Mouse (Mus musculus) heart, adult 2 months (tissue): Measurements from ENCODE around the gene Rgs2. TPM values are rescaled to one million over a fixed set of nuclear protein-coding genes. Genes with fewer than 3 reads are reported as not detected.

ENCODE experiments used
- DNase-seq, 2 experiments: peaks; one replicate each; pipeline ENCODE4 v3.0.0; 2021
- H3K27ac ChIP-seq: fragments of 200-600 bp; 2 replicates; pipeline ENCODE4 v1.8.1; 2022
- H3K27me3 ChIP-seq: fragments of 200-500 bp; 2 replicates; pipeline ENCODE4 v1.6.1; 2012; ENCODE audit warnings: mild to moderate bottlenecking, low read length, inconsistent platforms, mixed read lengths; ENCODE audit not compliant: control insufficient read depth, insufficient read depth
- H3K36me3 ChIP-seq: fragments of 200-500 bp; 2 replicates; pipeline ENCODE4 v1.6.1; 2012; ENCODE audit warnings: low read length, inconsistent platforms; ENCODE audit not compliant: control insufficient read depth, insufficient read depth
- H3K4me1 ChIP-seq: fragments of 200-500 bp; 2 replicates; pipeline ENCODE4 v1.6.1; 2011; ENCODE audit warnings: low read length; ENCODE audit not compliant: control insufficient read depth, insufficient read depth
- H3K4me3 ChIP-seq: fragments of 200-600 bp; 2 replicates; pipeline ENCODE4 v1.8.1; 2022
- H3K79me2 ChIP-seq: fragments of 200-500 bp; replicated peaks from 2 replicates; pipeline ENCODE4 v1.6.1; 2012; ENCODE audit warnings: mild to moderate bottlenecking, inconsistent platforms, low read length, moderate library complexity, mixed read lengths; ENCODE audit not compliant: control insufficient read depth, insufficient read depth
- H3K9ac ChIP-seq: fragments of 200-500 bp; 2 replicates; pipeline ENCODE4 v1.6.1; 2012; ENCODE audit warnings: low read depth, mild to moderate bottlenecking, control low read depth, inconsistent platforms, low read length, mixed read lengths
- CTCF ChIP-seq: fragments of 200-600 bp; IDR thresholded peaks from 2 replicates; pipeline ENCODE4 v1.8.1; 2022; ENCODE audit warnings: antibody characterized with exemption, mild to moderate bottlenecking, moderate library complexity
- EP300 ChIP-seq: fragments of 200-500 bp; IDR thresholded peaks from 2 replicates; pipeline ENCODE4 v1.6.1; 2011; ENCODE audit warnings: low read depth, low read length, control low read depth; ENCODE audit not compliant: insufficient read depth
- POLR2A ChIP-seq: fragments of 200-500 bp; IDR thresholded peaks from 2 replicates; pipeline ENCODE4 v1.6.1; 2011; ENCODE audit warnings: mild to moderate bottlenecking, low read depth, low read length, control low read depth; ENCODE audit not compliant: insufficient read depth
- WGBS: fragments of 180-500 bp; shearing (Covaris S2); methylation state at CpG from one replicate; pipeline ENCODE4 v1.1.7; 2018; 5-methylcytosine and 5-hydroxymethylcytosine counted together
- intact Hi-C: fragments of 180-260 bp; cut with DNase I; formaldehyde crosslinking; loops from one replicate; pipeline ENCODE4 v1.15.1; 2025
- polyA plus RNA-seq: library from polyadenylated mRNA; depleted of rRNA; stranded (reverse); fragments of >200 nt; gene quantifications from 2 replicates; pipeline ENCODE4 v1.2.3, GENCODE M21; 2012; rRNA removed
- total RNA-seq, 2 experiments: library from RNA; stranded (reverse); gene quantifications; 2 replicates each; pipeline ENCODE4 v1.2.3; 2021

The Rgs2 gene
- total and polyA plus RNA-seq, 3 experiments: 7.7 to 59.2 (median 43.7) TPM

DNA sequence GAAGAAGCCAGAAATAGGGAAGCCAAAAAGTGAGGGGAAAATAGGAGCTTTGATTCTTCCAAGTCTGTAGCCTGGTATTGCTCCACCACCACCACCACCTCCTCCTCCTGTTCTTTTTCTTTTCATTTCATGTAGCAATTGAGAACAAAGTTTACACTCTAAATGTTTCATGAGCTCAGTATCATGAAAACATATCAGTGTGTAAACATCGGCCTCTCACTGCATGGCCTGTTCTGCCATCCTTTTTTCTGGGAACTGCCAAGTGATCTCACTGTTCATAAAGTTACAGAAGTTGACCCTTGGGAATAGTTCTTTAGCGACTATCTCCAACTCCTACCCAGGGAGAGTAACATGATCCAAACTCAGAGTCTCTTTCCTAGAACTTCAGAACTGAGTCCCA is 51.1 kb downstream of the Rgs2 start:
- intact Hi-C loops: no loop called here
- no peaks in the 10 kb centered on the region for H3K4me1 ChIP-seq
- no peaks in the 10 kb centered on the region for H3K36me3 ChIP-seq
- H3K4me3 ChIP-seq: no peak overlapping the region
- H3K27me3 ChIP-seq: no peaks in the 10 kb centered on the region
- no peak for DNase-seq
- 48% methylated on average over 2 of the region's 2 CpGs for WGBS
- H3K79me2 ChIP-seq: no peaks in the 10 kb centered on the region
- H3K9ac ChIP-seq: no peak overlapping the region
- TF ChIP-seq POLR2A (no peak), CTCF (no peak), EP300 (no peak)
- H3K27ac ChIP-seq: no peak overlapping the region

Other genes with a start within 250 kb of the Rgs2 start
- 1 to 10 TPM; 8.9 to 9.0 TPM for gene Trove2, start 227.1 kb downstream of the Rgs2 start, total RNA-seq
- 1.7 and 4.2 TPM in 2 replicates for gene Trove2, start 227.1 kb downstream of the Rgs2 start, polyA plus RNA-seq
- 10 to 100 TPM; 18.6 to 19.3 TPM for gene Uchl5, start 226.9 kb downstream of the Rgs2 start, total RNA-seq
- 3.4 and 5.1 TPM in 2 replicates for gene Uchl5, start 226.9 kb downstream of the Rgs2 start, polyA plus RNA-seq
- gene Rgs13, start 173.2 kb upstream of the Rgs2 start, total RNA-seq: not detected
- gene Rgs13, start 173.2 kb upstream of the Rgs2 start, polyA plus RNA-seq: not detected in 2 replicates
- gene Rgs1, start 245.1 kb upstream of the Rgs2 start, total RNA-seq: not detected
- not detected in 2 replicates for gene Rgs1, start 245.1 kb upstream of the Rgs2 start, polyA plus RNA-seq